ENCODE assay signal across 11 mouse cellular contexts in the genomic region with DNA sequence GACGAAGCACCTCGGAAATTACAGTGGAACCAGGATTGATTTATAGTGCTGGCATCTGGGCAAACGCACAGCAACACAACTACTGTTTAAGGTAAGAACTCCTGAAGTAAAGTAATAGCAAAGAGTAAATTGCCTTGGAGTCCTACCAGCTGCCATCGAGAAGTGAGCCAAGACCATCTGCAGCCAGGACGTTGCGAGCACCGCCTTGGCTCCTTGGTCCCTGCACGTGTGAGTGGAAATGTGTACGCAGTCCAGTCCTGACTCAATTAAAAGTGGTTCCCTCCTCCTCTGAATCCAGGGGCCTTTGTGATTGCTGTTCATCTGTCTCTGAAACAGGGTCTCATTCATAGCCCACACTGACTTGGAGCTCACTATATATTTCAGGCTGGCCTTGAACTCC.
DNase-seq lines count a peak whose midpoint lies in the region; ATAC-seq and TF ChIP-seq lines count a peak whose summit lies in the region.
"Had no signal": no experiment of that assay in that cellular context is flagged by ENCODE, and none has a peak within 500 bp of the region (broad histone marks: within the 10 kb centered on the region; RNA-seq: fewer than 3 reads in every experiment).

No protein-coding gene starts in this region.

- H3K36me3 ChIP-seq in heart, embryonic 15.5 days = no peaks in the 10 kb centered on the region
- no peaks in the 10 kb centered on the region for H3K36me3 ChIP-seq in neural tube, embryonic 12.5 days
- H3K36me3 ChIP-seq in limb, embryonic 13.5 days = no peaks in the 10 kb centered on the region
- H3K36me3 ChIP-seq in stomach, postnatal 0 days (ENCODE audit: control insufficient read depth, insufficient read depth, low read length) = no peaks in the 10 kb centered on the region

- H3K4me1 ChIP-seq in heart, embryonic 15.5 days (replicated peaks) = peaks cover 70% of the 10 kb centered on the region
- peaks cover 51% of the 10 kb centered on the region for H3K4me1 ChIP-seq in neural tube, embryonic 12.5 days
- H3K4me1 ChIP-seq in limb, embryonic 13.5 days = peaks cover 68% of the 10 kb centered on the region
- peaks cover 17% of the 10 kb centered on the region for H3K4me1 ChIP-seq in stomach, postnatal 0 days (replicated peaks; ENCODE audit: control insufficient read depth, insufficient read depth)

- no peak for TF ChIP-seq EP300 in stomach, postnatal 0 days (optimal IDR thresholded peaks at IDR 0.05)

- no peak for ATAC-seq in heart, embryonic 15.5 days (replicated peaks; ENCODE audit: insufficient number of reproducible peaks, insufficient read depth, low FRiP score, low read depth)
- ATAC-seq in neural tube, embryonic 12.5 days (ENCODE audit: low FRiP score, low read depth) = no peak
- ATAC-seq in limb, embryonic 13.5 days (ENCODE audit: low FRiP score, low read depth) = no peak
- ATAC-seq in stomach, postnatal 0 days (ENCODE audit: low FRiP score, low TSS enrichment) = no peak

- intact Hi-C loops in heart, postnatal 10 days (cut with DNase I) = loop anchor here (5.0 kb wide), 1 partner anchor 75 kb away; no protein-coding TSS in a partner anchor

- TF ChIP-seq CTCF in stomach, postnatal 0 days (IDR thresholded peaks at IDR 0.05; ENCODE audit: low read depth) = no peak

- H3K4me3 ChIP-seq in heart, embryonic 15.5 days = no peak overlapping the region
- no peak overlapping the region for H3K4me3 ChIP-seq in neural tube, embryonic 12.5 days
- no peak overlapping the region; the same call in 1 of the 2 replicates for H3K4me3 ChIP-seq in limb, embryonic 13.5 days
- H3K4me3 ChIP-seq in stomach, postnatal 0 days (ENCODE audit: low read depth, low read length) = no peak overlapping the region
- H3K4me3 ChIP-seq: erythroblast, embryonic 14.5 days; megakaryocyte, embryonic 14.5 days had no signal

- no peaks in the 10 kb centered on the region for H3K27me3 ChIP-seq in heart, embryonic 15.5 days
- H3K27me3 ChIP-seq in neural tube, embryonic 12.5 days (replicated peaks) = no peaks in the 10 kb centered on the region
- H3K27me3 ChIP-seq in limb, embryonic 13.5 days = no peaks in the 10 kb centered on the region
- H3K27me3 ChIP-seq in stomach, postnatal 0 days (ENCODE audit: control insufficient read depth, insufficient read depth, low read length) = no peaks in the 10 kb centered on the region

- H3K9ac ChIP-seq in heart, embryonic 15.5 days = no peak overlapping the region; the same call in 1 of the 2 replicates
- no peak overlapping the region for H3K9ac ChIP-seq in neural tube, embryonic 12.5 days
- peak overlapping the region; percentile 13; the same call in 1 of the 2 replicates for H3K9ac ChIP-seq in limb, embryonic 13.5 days
- H3K9ac ChIP-seq in stomach, postnatal 0 days (ENCODE audit: low read length) = 0 out of 2 replicates have a peak overlapping the region, but pooled peaks have one; percentile 3

- no peak overlapping the region for H3K27ac ChIP-seq in heart, embryonic 15.5 days
- H3K27ac ChIP-seq in neural tube, embryonic 12.5 days = no peak overlapping the region
- H3K27ac ChIP-seq in limb, embryonic 13.5 days = peak overlapping the region; percentile 8; the same call in 1 of the 2 replicates
- H3K27ac ChIP-seq in stomach, postnatal 0 days (replicated peaks) = no peak overlapping the region

- DNase-seq in heart, postnatal 10 days = no peak
- DNase-seq in neural tube, embryonic 10.5 days (ENCODE audit: extremely low spot score, low spot score) = no peak
- DNase-seq in stomach, postnatal 0 days (ENCODE audit: low spot score) = no peak
- no peak for DNase-seq in thymus, postnatal 0 days (ENCODE audit: low spot score)
- DNase-seq: adrenal gland, postnatal 14 days; lung, adult 18-20 months had no signal

- WGBS in heart, embryonic 15.5 days = 69% methylated on average over 9 of the region's 9 CpGs
- WGBS in neural tube, embryonic 12.5 days = 65% methylated on average over 9 of the region's 9 CpGs
- WGBS in limb, embryonic 13.5 days = 33% methylated on average over 9 of the region's 9 CpGs
- WGBS in stomach, postnatal 0 days = 32% methylated on average over 9 of the region's 9 CpGs

- peak overlapping the region; percentile 88; the same call in 1 of the 2 replicates for H3K4me2 ChIP-seq in heart, embryonic 15.5 days
- H3K4me2 ChIP-seq in neural tube, embryonic 12.5 days (replicated peaks) = peak overlapping the region; percentile 78
- peak overlapping the region; percentile 89 for H3K4me2 ChIP-seq in limb, embryonic 13.5 days (replicated peaks)
- peak overlapping the region; percentile 87 for H3K4me2 ChIP-seq in stomach, postnatal 0 days (replicated peaks; ENCODE audit: low read depth)

- no peaks in the 10 kb centered on the region for H3K9me3 ChIP-seq in heart, embryonic 15.5 days (replicated peaks)
- H3K9me3 ChIP-seq in neural tube, embryonic 12.5 days = no peaks in the 10 kb centered on the region
- no peaks in the 10 kb centered on the region for H3K9me3 ChIP-seq in limb, embryonic 13.5 days
- no peaks in the 10 kb centered on the region for H3K9me3 ChIP-seq in stomach, postnatal 0 days (ENCODE audit: control insufficient read depth, low read length)
- H3K9me3 ChIP-seq: megakaryocyte, embryonic 14.5 days had no signal

Comparison
In these comparisons a context has a peak if more than half of its experiments do, and no peak if none do; other contexts are left out.
1. H3K9ac ChIP-seq: peak in limb, embryonic 13.5 days (single experiment) and stomach, postnatal 0 days (single experiment); none in heart, embryonic 15.5 days (single experiment) and neural tube, embryonic 12.5 days (single experiment).
2. Peak in every context shown above with its lines, with median percentiles within 50 percentile points of each other: H3K4me2 ChIP-seq.